Mouse (Mus musculus) stomach, embryonic 14.5 days (tissue): Measurements from ENCODE around the gene Edil3. TPM values are rescaled to one million over a fixed set of nuclear protein-coding genes. Genes with fewer than 3 reads are reported as not detected.

Experiments used
- ATAC-seq: fragments of 200-750 bp; cut with Nextera tagmentation; 2 replicates; pipeline ENCODE4 v1.8.0; 2017; ENCODE audit warnings: low read depth, moderate TSS enrichment; ENCODE audit not compliant: insufficient number of reproducible peaks, insufficient read depth, low FRiP score
- H3K27ac ChIP-seq: fragments of 300-500 bp; sonication (generic); 2 replicates; pipeline ENCODE4 v1.5.1; 2014; ENCODE audit warnings: mild to moderate bottlenecking, low read length, moderate library complexity, mixed read lengths
- H3K27me3 ChIP-seq: fragments of 300-500 bp; sonication (generic); 2 replicates; pipeline ENCODE4 v1.6.1; 2014; ENCODE audit warnings: low read length, control low read depth, mixed read lengths; ENCODE audit not compliant: control insufficient read depth, insufficient read depth
- H3K36me3 ChIP-seq: fragments of 300-500 bp; sonication (generic); 2 replicates; pipeline ENCODE4 v1.6.1; 2014; ENCODE audit warnings: mild to moderate bottlenecking, control low read depth, low read length, moderate library complexity, mixed read lengths; ENCODE audit not compliant: control insufficient read depth, insufficient read depth
- H3K4me1 ChIP-seq: fragments of 300-500 bp; sonication (generic); 2 replicates; pipeline ENCODE4 v1.6.1; 2014; ENCODE audit warnings: low read length, control low read depth, mixed read lengths; ENCODE audit not compliant: control insufficient read depth, insufficient read depth
- H3K4me2 ChIP-seq: fragments of 300-500 bp; sonication (generic); replicated peaks from 2 replicates; pipeline ENCODE4 v1.6.1; 2014; ENCODE audit warnings: low read depth, low read length, control low read depth
- H3K4me3 ChIP-seq: fragments of 300-500 bp; sonication (generic); 2 replicates; pipeline ENCODE4 v1.5.1; 2014; ENCODE audit warnings: low read depth, low read length, control low read depth
- H3K9ac ChIP-seq: fragments of 300-500 bp; sonication (generic); replicated peaks from 2 replicates; pipeline ENCODE4 v1.6.1; 2014; ENCODE audit warnings: low read depth, mild to moderate bottlenecking, control low read depth, low read length, moderate library complexity, mixed read lengths
- H3K9me3 ChIP-seq: fragments of 300-500 bp; sonication (generic); 2 replicates; pipeline ENCODE4 v1.6.1; 2016; ENCODE audit warnings: low read depth, low read length, control low read depth; ENCODE audit not compliant: control insufficient read depth
- WGBS: fragments of 180-500 bp; shearing (Covaris S2); extraction: QIAGEN DNeasy Blood & Tissue Kit; methylation state at CpG from one replicate; pipeline ENCODE4 v1.1.7; 2014; 5-methylcytosine and 5-hydroxymethylcytosine counted together
- polyA plus RNA-seq: library from polyadenylated mRNA; unstranded; fragments of >200 nt; fragmentation: Nextera tagmentation; extraction: Ambion mirVana; gene quantifications from 2 replicates; pipeline ENCODE4 v1.2.1, GENCODE M21; 2014

Gene Edil3
- polyA plus RNA-seq, 1 experiment from 2014 or later, result 18.2 TPM

DNA sequence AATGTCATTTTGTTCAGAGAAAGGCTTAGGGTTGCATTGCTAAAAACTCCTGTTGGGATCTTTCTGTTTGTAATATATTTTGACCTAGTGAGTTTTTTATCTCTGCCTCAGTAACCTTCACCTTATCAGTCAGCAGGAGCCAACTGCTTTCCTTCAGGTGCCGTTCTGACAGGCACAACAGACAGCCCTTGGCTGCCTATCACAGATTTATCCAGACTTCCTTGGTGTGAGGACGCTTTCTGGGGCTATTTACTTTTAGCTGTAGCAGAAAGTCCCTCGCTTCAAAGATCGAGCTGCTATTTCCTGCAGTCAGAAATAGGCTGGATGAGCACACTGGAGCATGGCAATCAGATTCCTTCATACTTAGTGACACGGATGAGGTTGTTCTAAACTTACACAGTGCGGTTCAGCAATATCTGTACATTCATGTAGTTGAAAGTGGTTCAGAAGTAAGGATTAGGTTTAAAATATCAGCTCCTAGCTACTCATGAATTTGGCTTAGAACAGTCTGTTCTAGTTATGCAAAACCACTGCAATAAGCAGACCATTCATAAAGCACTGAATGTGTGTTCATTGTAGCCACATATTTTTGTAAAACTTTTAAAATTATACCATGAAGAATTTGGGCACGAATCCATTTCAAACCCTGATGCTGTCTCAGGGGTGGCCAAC lies 514.8 kb downstream of the Edil3 start:
- Histone ChIP-seq H3K9me3 (no peaks in the 10 kb centered on the region), H3K4me3 (no peak overlapping the region), H3K27ac (no peak overlapping the region), H3K27me3 (no peaks in the 10 kb centered on the region), H3K9ac (no peak overlapping the region), H3K4me1 (peaks cover 4% of the 10 kb centered on the region; the same call in 1 of the 2 replicates), H3K4me2 (no peak overlapping the region), H3K36me3 (no peaks in the 10 kb centered on the region)
- 33% methylated on average over 7 of the region's 7 CpGs for WGBS
- ATAC-seq, result no peak

DNA sequence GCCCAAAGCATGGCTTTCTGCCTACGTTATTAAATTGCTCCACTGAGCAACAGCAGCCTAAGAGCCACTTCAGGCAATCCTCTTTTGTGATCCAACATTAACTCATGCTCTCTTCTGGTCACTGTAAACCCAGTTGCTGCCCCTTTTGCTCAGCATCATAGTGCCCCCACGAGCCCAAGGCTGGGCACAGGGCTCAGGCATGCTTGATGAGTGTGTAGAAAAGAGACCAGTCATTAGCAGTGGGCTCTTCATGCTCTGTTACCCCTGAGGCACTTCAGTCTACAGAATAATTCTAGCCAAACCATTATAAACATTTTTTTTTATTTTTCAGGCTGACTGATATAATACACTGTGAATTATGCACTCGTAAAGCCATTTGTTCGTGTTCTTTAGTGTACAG lies 517.8 kb downstream of the Edil3 start:
- no peaks in the 10 kb centered on the region for H3K36me3 ChIP-seq
- no peak overlapping the region for H3K4me2 ChIP-seq
- H3K27ac ChIP-seq, result no peak overlapping the region
- no peak overlapping the region for H3K9ac ChIP-seq
- no peak overlapping the region for H3K4me3 ChIP-seq
- ATAC-seq, result no peak
- H3K4me1 ChIP-seq, result peaks cover 4% of the 10 kb centered on the region; the same call in 1 of the 2 replicates
- no peaks in the 10 kb centered on the region for H3K9me3 ChIP-seq
- 55% methylated on average over 4 of the region's 4 CpGs for WGBS
- no peaks in the 10 kb centered on the region for H3K27me3 ChIP-seq

DNA sequence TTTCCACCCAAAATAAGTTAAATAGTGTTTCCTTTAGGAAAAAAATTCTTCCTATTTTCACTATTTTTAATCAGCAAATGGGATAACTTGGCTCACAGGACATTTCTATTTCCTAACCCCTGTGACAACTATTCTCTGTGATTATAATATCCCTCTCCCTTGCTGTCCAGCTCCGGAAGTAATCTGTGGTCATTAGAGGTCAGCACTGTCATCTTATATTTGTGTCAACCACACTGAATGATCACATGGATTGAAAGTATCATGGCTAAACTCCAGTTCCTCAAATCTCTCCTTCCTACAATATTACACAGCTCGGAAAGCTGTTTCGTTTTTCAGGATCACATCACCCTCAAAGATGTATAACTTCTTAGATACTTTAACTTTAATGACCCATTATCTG lies 518.5 kb downstream of the Edil3 start:
- Histone ChIP-seq H3K4me2 (no peak overlapping the region), H3K36me3 (no peaks in the 10 kb centered on the region), H3K9me3 (no peaks in the 10 kb centered on the region), H3K27me3 (no peaks in the 10 kb centered on the region), H3K27ac (no peak overlapping the region), H3K9ac (no peak overlapping the region), H3K4me1 (peaks cover 4% of the 10 kb centered on the region; the same call in 1 of the 2 replicates), H3K4me3 (no peak overlapping the region)
- no peak for ATAC-seq
- 86% methylated on average over 3 of the region's 3 CpGs for WGBS

DNA sequence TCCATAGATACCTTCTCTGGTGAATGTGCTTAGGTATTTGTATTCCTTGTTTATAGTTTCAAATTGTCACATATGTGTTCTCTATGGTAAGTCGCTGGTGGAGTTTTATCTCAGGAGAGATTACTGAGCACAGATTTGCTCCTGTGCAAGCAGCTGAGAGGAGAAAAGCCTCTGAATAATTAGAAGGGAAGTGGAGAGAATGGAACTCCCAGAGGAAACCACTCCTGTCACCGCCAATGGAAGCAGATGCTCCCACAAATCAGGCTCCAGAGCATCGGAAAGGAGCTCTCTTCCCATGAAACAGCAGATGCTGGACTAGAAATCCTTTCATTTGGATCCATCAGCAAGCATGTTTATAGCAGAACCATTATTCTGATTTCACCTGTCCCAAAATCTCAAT lies 534.0 kb downstream of the Edil3 start:
- H3K36me3 ChIP-seq, result no peaks in the 10 kb centered on the region
- H3K27me3 ChIP-seq, result no peaks in the 10 kb centered on the region
- H3K4me3 ChIP-seq, result no peak overlapping the region
- H3K9ac ChIP-seq, result no peak overlapping the region
- H3K9me3 ChIP-seq, result no peaks in the 10 kb centered on the region
- H3K4me2 ChIP-seq, result no peak overlapping the region
- 69% methylated on average over 3 of the region's 3 CpGs for WGBS
- H3K27ac ChIP-seq, result no peak overlapping the region
- ATAC-seq, result no peak
- no peaks in the 10 kb centered on the region for H3K4me1 ChIP-seq

DNA sequence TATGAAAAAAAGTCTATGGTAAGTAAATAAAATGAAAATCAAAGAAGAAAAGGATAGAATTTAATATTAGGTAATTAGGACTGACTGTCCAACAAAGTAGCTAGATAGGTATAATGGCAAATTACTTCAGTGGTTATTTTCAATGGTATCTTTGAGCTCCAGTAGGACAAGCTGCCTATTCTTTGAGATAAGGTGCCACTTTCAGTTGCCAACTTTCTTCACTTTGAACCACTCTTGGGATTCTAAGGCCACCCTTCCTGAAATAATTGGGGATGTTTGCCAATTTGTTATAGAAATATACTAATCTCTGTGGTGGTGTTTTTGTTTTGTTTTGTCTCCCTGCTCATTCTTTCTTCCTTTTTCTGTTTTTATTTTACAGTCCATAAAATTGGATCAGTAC lies 537.1 kb downstream of the Edil3 start:
- Histone ChIP-seq H3K9me3 (no peaks in the 10 kb centered on the region), H3K4me1 (no peaks in the 10 kb centered on the region), H3K4me3 (no peak overlapping the region), H3K27me3 (no peaks in the 10 kb centered on the region), H3K36me3 (no peaks in the 10 kb centered on the region), H3K9ac (no peak overlapping the region), H3K27ac (no peak overlapping the region), H3K4me2 (no peak overlapping the region)
- ATAC-seq, result no peak

DNA sequence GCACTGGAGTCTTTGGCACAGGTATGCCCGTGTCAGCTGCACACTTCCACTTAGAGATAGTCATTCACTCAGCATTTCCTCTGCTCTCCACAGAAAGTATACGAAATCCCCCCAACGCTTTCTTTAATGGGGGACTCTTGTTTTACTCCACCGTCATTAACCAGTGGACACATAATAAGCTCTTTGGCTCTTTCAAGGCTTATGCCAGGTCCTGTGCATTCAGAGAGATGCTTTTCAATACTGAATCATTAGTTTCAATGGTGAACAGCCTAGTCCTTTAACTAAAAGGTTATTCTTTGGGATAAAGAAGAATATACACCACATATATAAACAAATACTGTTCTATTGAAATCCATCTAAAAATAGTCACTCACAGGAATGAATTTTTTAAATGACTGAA lies 541.0 kb downstream of the Edil3 start:
- Histone ChIP-seq H3K4me1 (no peaks in the 10 kb centered on the region), H3K4me2 (no peak overlapping the region), H3K9ac (no peak overlapping the region), H3K4me3 (no peak overlapping the region), H3K36me3 (no peaks in the 10 kb centered on the region), H3K27me3 (no peaks in the 10 kb centered on the region), H3K27ac (no peak overlapping the region), H3K9me3 (no peaks in the 10 kb centered on the region)
- WGBS, result 76% methylated on average over 4 of the region's 4 CpGs
- no peak for ATAC-seq

DNA sequence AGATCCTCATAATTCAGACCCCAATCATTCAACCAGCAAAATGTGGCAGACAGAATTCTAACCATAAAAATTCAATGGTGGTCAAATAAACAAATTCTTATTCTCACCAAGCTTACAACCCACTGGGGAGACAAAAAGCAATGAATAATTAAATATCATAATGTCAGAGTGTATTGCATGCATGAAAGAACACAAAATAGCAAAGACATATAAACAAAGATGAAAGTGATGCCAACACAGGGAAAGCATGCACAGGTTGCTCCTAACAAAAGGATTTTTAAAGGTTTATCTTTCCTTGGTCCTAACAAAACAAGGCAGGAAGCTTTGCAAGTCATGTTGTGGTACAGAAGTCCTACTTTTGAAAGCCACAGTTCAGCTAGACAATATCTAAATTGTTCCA lies 550.0 kb downstream of the Edil3 start:
- no peak overlapping the region for H3K9ac ChIP-seq
- no peaks in the 10 kb centered on the region for H3K9me3 ChIP-seq
- no peaks in the 10 kb centered on the region for H3K4me1 ChIP-seq
- no peak for ATAC-seq
- no peak overlapping the region for H3K27ac ChIP-seq
- H3K36me3 ChIP-seq, result no peaks in the 10 kb centered on the region
- H3K4me2 ChIP-seq, result no peak overlapping the region
- no peaks in the 10 kb centered on the region for H3K27me3 ChIP-seq
- H3K4me3 ChIP-seq, result no peak overlapping the region

DNA sequence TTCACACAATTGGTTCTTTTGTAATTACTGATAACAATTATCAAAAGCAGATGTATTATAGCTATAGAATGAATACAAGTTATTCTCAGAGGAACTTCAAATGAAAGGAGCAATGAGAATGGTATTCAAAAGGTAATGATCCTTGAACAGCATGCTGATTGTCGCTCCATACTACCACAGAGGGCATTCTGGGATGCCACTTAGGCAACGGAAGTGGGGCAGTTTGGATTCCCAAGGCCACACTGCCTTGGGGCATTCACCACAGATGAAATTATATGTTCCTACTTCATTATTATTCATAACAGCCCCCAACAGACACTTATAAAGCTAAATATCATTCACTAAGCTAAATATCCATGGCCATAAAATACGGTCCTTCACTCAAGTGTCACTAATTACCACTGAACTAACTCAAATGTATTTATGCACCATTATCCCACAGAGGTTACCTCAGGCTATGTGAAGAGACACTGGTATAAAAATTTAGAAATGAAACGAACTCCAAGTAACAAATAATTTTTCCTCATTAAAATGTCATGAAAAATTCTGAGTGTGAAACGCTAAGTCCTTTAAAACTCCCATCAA lies 550.5 kb downstream of the Edil3 start:
- H3K9ac ChIP-seq, result no peak overlapping the region
- H3K4me2 ChIP-seq, result no peak overlapping the region
- no peaks in the 10 kb centered on the region for H3K9me3 ChIP-seq
- no peak overlapping the region for H3K27ac ChIP-seq
- no peaks in the 10 kb centered on the region for H3K27me3 ChIP-seq
- no peaks in the 10 kb centered on the region for H3K36me3 ChIP-seq
- H3K4me3 ChIP-seq, result no peak overlapping the region
- no peak for ATAC-seq
- H3K4me1 ChIP-seq, result no peaks in the 10 kb centered on the region
- WGBS, result 91% methylated on average over 5 of the region's 5 CpGs
